In the genomic region with DNA sequence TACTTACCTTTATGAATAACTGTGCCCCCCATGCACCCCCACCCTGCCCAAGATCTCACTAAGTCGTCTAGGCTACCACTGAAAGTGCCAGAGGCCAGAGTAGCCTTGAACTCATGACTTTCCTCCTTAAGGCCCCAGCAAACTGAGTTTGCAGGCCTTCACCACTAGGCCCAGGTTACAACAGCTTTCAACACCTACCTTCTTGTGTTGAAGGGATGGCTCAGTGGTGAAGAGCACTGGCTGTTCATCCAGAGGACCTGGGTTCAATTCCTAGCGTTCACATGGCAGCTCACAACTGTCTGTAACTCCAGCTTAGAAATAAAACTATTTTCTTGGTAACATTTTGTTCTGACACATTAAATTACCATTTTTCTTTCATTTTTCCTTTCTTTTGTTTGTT, we compare ENCODE assay signal across 26 mouse cellular contexts. TPM values are rescaled to one million over a fixed set of nuclear protein-coding genes. Genes with fewer than 3 reads are reported as not detected.
"Had no signal": no experiment of that assay in that cellular context is flagged by ENCODE, and none has a peak within 500 bp of the region (broad histone marks: within the 10 kb centered on the region; RNA-seq: fewer than 3 reads in every experiment).

No protein-coding gene starts in this region.

- H3K4me3 ChIP-seq: gastrocnemius, adult 2 months; heart, adult 2 months; heart, embryonic 13.5 days; heart, embryonic 15.5 days; hindbrain, embryonic 10.5 days; hindbrain, embryonic 12.5 days; limb, embryonic 13.5 days; limb, embryonic 15.5 days; liver, embryonic 12.5 days had no signal

- H3K9me3 ChIP-seq: heart, embryonic 13.5 days; heart, embryonic 15.5 days; hindbrain, embryonic 10.5 days; hindbrain, embryonic 12.5 days; limb, embryonic 13.5 days; limb, embryonic 15.5 days; liver, embryonic 12.5 days had no signal

- DNase-seq: gastrocnemius, adult 2 months; gastrocnemius, postnatal 10 days; gastrocnemius, postnatal 25 days; heart, adult 2 months; heart, postnatal 14 days; heart, postnatal 36 days; kidney, adult 18-20 months; kidney, adult 8-10 months; kidney, postnatal 10 days; kidney, postnatal 4 days; layer of hippocampus, adult 9-11 months; layer of hippocampus, postnatal 36 days; left cerebral cortex, postnatal 4 days had no signal

- ATAC-seq: hindbrain, embryonic 16.5 days; inflammation-experienced regulatory T-cells, adult 6 months; intestine, embryonic 16.5 days; liver, embryonic 12.5 days had no signal

- H3K27me3 ChIP-seq: heart, embryonic 15.5 days; hindbrain, embryonic 12.5 days; limb, embryonic 13.5 days; liver, embryonic 12.5 days had no signal

- H3K4me2 ChIP-seq: heart, embryonic 11.5 days; heart, embryonic 13.5 days; heart, embryonic 15.5 days; hindbrain, embryonic 12.5 days; hindbrain, embryonic 14.5 days; limb, embryonic 13.5 days; limb, embryonic 15.5 days; liver, embryonic 12.5 days had no signal

- H3K4me1 ChIP-seq: heart, embryonic 13.5 days; heart, embryonic 15.5 days; hindbrain, embryonic 12.5 days; limb, embryonic 13.5 days; limb, embryonic 15.5 days had no signal

- H3K27ac ChIP-seq: gastrocnemius, adult 2 months; heart, adult 2 months; heart, embryonic 13.5 days; heart, embryonic 15.5 days; hindbrain, embryonic 10.5 days; hindbrain, embryonic 12.5 days; hindbrain, embryonic 14.5 days; limb, embryonic 13.5 days; limb, embryonic 15.5 days; liver, embryonic 12.5 days had no signal

- H3K9ac ChIP-seq: heart, embryonic 13.5 days; heart, embryonic 15.5 days; hindbrain, embryonic 12.5 days; hindbrain, embryonic 14.5 days; limb, embryonic 13.5 days; limb, embryonic 15.5 days; liver, embryonic 12.5 days had no signal

RNA-seq across cellular contexts. Expression of gene Ankmy1, which starts 50.9 kb away (rescaled TPM):
- total RNA-seq: gastrocnemius, postnatal 25 days; heart, postnatal 36 days had no signal
- polyA plus RNA-seq: liver, adult 2 months had no signal
